Mouse (Mus musculus) limb, embryonic 15.5 days (tissue): ENCODE measurements at regions not wholly inside any gene's neighbourhood (a gene's known extent, or its start where the extent isn't known, plus 50 kb on each side); places are given as distances from the start of the nearest gene placed in this dataset.

Experiments used
- ATAC-seq: fragments of 200-750 bp; cut with Nextera tagmentation; 2 replicates; pipeline ENCODE4 v1.8.0; 2017; ENCODE audit warnings: low read depth, moderate TSS enrichment; ENCODE audit not compliant: insufficient number of reproducible peaks, low FRiP score, low TSS enrichment
- H3K27ac ChIP-seq: fragments of 300-500 bp; sonication (generic); 2 replicates; pipeline ENCODE4 v1.5.1; 2015; ENCODE audit warnings: moderate library complexity, mild to moderate bottlenecking, inconsistent platforms
- H3K27me3 ChIP-seq: fragments of 300-500 bp; sonication (generic); 2 replicates; pipeline ENCODE4 v1.6.1; 2015; ENCODE audit warnings: inconsistent platforms
- H3K36me3 ChIP-seq: fragments of 300-500 bp; sonication (generic); 2 replicates; pipeline ENCODE4 v1.6.1; 2015; ENCODE audit warnings: inconsistent platforms
- H3K4me1 ChIP-seq: fragments of 300-500 bp; sonication (generic); 2 replicates; pipeline ENCODE4 v1.6.1; 2015; ENCODE audit warnings: inconsistent platforms
- H3K4me2 ChIP-seq: fragments of 300-500 bp; sonication (generic); 2 replicates; pipeline ENCODE4 v1.6.1; 2015; ENCODE audit warnings: mild to moderate bottlenecking, inconsistent platforms
- H3K4me3 ChIP-seq: fragments of 300-500 bp; sonication (generic); 2 replicates; pipeline ENCODE4 v1.5.1; 2015; ENCODE audit warnings: mild to moderate bottlenecking, inconsistent platforms
- H3K9ac ChIP-seq: fragments of 300-500 bp; sonication (generic); 2 replicates; pipeline ENCODE4 v1.6.1; 2015; ENCODE audit warnings: inconsistent platforms
- H3K9me3 ChIP-seq: fragments of 300-500 bp; sonication (generic); 2 replicates; pipeline ENCODE4 v1.6.1; 2016; ENCODE audit warnings: inconsistent platforms
- whole genome bisulfite sequencing: fragments of 180-500 bp; shearing (Covaris S2); methylation state at CpG from one replicate; pipeline ENCODE4 v1.1.7; 2015; 5-methylcytosine and 5-hydroxymethylcytosine counted together

GRCm38 (mm10) chr17:45943244-45943643, 88.9 kb downstream of the Vegfa start:
- Histone ChIP-seq H3K27me3 (no peaks in the 10 kb centered on the region), H3K27ac (no peak overlapping the region), H3K4me2 (no peak overlapping the region), H3K4me3 (no peak overlapping the region), H3K9ac (no peak overlapping the region), H3K9me3 (no peaks in the 10 kb centered on the region), H3K4me1 (no peaks in the 10 kb centered on the region), H3K36me3 (no peaks in the 10 kb centered on the region)
- ATAC-seq: no peak
- 74% methylated on average over 6 of the region's 6 CpGs for WGBS

- Histone ChIP-seq H3K4me2 (no peak overlapping the region), H3K4me1 (no peaks in the 10 kb centered on the region), H3K27ac (no peak overlapping the region), H3K27me3 (no peaks in the 10 kb centered on the region), H3K9me3 (no peaks in the 10 kb centered on the region), H3K9ac (no peak overlapping the region), H3K36me3 (no peaks in the 10 kb centered on the region), H3K4me3 (no peak overlapping the region)
- ATAC-seq: no peak
- 79% methylated on average over 4 of the region's 4 CpGs for WGBS
Measured at GRCm38 (mm10) chr17:45941890-45942375, 90.2 kb downstream of the Vegfa start.

- no peak overlapping the region for H3K4me2 ChIP-seq
- no peak overlapping the region for H3K27ac ChIP-seq
- no peaks in the 10 kb centered on the region for H3K27me3 ChIP-seq
- H3K36me3 ChIP-seq: no peaks in the 10 kb centered on the region
- WGBS: 81% methylated on average over 16 of the region's 16 CpGs
- no peak overlapping the region for H3K9ac ChIP-seq
- no peaks in the 10 kb centered on the region for H3K9me3 ChIP-seq
- H3K4me3 ChIP-seq: no peak overlapping the region
- ATAC-seq: no peak
- H3K4me1 ChIP-seq: 0 out of 2 replicates have a peak, but pooled peaks cover 3% of the 10 kb centered on the region
Measured at GRCm38 (mm10) chr17:45940121-45940813, 91.9 kb downstream of the Vegfa start.

- H3K4me3 ChIP-seq: no peak overlapping the region
- H3K9me3 ChIP-seq: no peaks in the 10 kb centered on the region
- H3K9ac ChIP-seq: no peak overlapping the region
- WGBS: 25% methylated on average over 1 of the region's 1 CpGs
- H3K27me3 ChIP-seq: no peaks in the 10 kb centered on the region
- no peak overlapping the region for H3K27ac ChIP-seq
- no peak overlapping the region for H3K4me2 ChIP-seq
- H3K36me3 ChIP-seq: no peaks in the 10 kb centered on the region
- H3K4me1 ChIP-seq: peaks cover 13% of the 10 kb centered on the region
- no peak for ATAC-seq
Measured at GRCm38 (mm10) chr17:45938284-45938683, 93.9 kb downstream of the Vegfa start.

- no peak overlapping the region for H3K4me2 ChIP-seq
- no peak overlapping the region for H3K27ac ChIP-seq
- H3K9me3 ChIP-seq: no peaks in the 10 kb centered on the region
- 29% methylated on average over 12 of the region's 12 CpGs for WGBS
- no peak overlapping the region for H3K4me3 ChIP-seq
- H3K4me1 ChIP-seq: peaks cover 22% of the 10 kb centered on the region
- no peaks in the 10 kb centered on the region for H3K27me3 ChIP-seq
- H3K9ac ChIP-seq: no peak overlapping the region
- ATAC-seq: no peak
- H3K36me3 ChIP-seq: no peaks in the 10 kb centered on the region
Measured at GRCm38 (mm10) chr17:45936577-45936976, 95.6 kb downstream of the Vegfa start.

- no peak overlapping the region for H3K4me3 ChIP-seq
- 70% methylated on average over 4 of the region's 4 CpGs for WGBS
- H3K27ac ChIP-seq: no peak overlapping the region
- H3K27me3 ChIP-seq: no peaks in the 10 kb centered on the region
- H3K4me1 ChIP-seq: peaks cover 28% of the 10 kb centered on the region
- no peak overlapping the region for H3K9ac ChIP-seq
- no peaks in the 10 kb centered on the region for H3K36me3 ChIP-seq
- no peak for ATAC-seq
- H3K9me3 ChIP-seq: no peaks in the 10 kb centered on the region
- no peak overlapping the region for H3K4me2 ChIP-seq
Measured at GRCm38 (mm10) chr17:45935291-45935690, 96.9 kb downstream of the Vegfa start.

GRCm38 (mm10) chr17:45934002-45934401, 98.2 kb downstream of the Vegfa start:
- Histone ChIP-seq H3K4me1 (peaks cover 39% of the 10 kb centered on the region), H3K9ac (no peak overlapping the region), H3K27me3 (no peaks in the 10 kb centered on the region), H3K36me3 (no peaks in the 10 kb centered on the region), H3K9me3 (no peaks in the 10 kb centered on the region), H3K4me3 (no peak overlapping the region), H3K4me2 (no peak overlapping the region), H3K27ac (no peak overlapping the region; the same call in 1 of the 2 replicates)
- WGBS: 37% methylated on average over 2 of the region's 2 CpGs
- ATAC-seq: no peak

- H3K9me3 ChIP-seq: no peaks in the 10 kb centered on the region
- H3K27ac ChIP-seq: no peak overlapping the region
- WGBS: 37% methylated on average over 10 of the region's 10 CpGs
Measured at GRCm38 (mm10) chr17:45933034-45933433, 99.1 kb downstream of the Vegfa start.

GRCm38 (mm10) chr17:45932611-45933010, 99.6 kb downstream of the Vegfa start:
- 52% methylated on average over 6 of the region's 6 CpGs for WGBS
- H3K27me3 ChIP-seq: no peaks in the 10 kb centered on the region
- H3K27ac ChIP-seq: no peak overlapping the region
- ATAC-seq: no peak
- H3K9ac ChIP-seq: no peak overlapping the region
- peaks cover 42% of the 10 kb centered on the region for H3K4me1 ChIP-seq
- H3K9me3 ChIP-seq: no peaks in the 10 kb centered on the region
- no peak overlapping the region for H3K4me2 ChIP-seq
- no peak overlapping the region for H3K4me3 ChIP-seq
- no peaks in the 10 kb centered on the region for H3K36me3 ChIP-seq

More at GRCm38 (mm10) chr17:45933034-45933433, 99.1 kb downstream of the Vegfa start:
- no peak for ATAC-seq
- no peaks in the 10 kb centered on the region for H3K36me3 ChIP-seq
- H3K4me2 ChIP-seq: no peak overlapping the region
- no peak overlapping the region for H3K4me3 ChIP-seq
- peaks cover 42% of the 10 kb centered on the region for H3K4me1 ChIP-seq
- no peaks in the 10 kb centered on the region for H3K27me3 ChIP-seq
- H3K9ac ChIP-seq: no peak overlapping the region

GRCm38 (mm10) chr17:45929591-45929990, 102.6 kb downstream of the Vegfa start:
- Histone ChIP-seq H3K4me2 (no peak overlapping the region), H3K27ac (peak overlapping the region; percentile 75), H3K4me3 (no peak overlapping the region), H3K27me3 (no peaks in the 10 kb centered on the region), H3K9ac (no peak overlapping the region), H3K4me1 (peaks cover 45% of the 10 kb centered on the region), H3K9me3 (no peaks in the 10 kb centered on the region), H3K36me3 (no peaks in the 10 kb centered on the region)
- no peak for ATAC-seq
- 48% methylated on average over 7 of the region's 7 CpGs for WGBS

- no peaks in the 10 kb centered on the region for H3K36me3 ChIP-seq
- H3K27ac ChIP-seq: peak overlapping the region; percentile 50; the same call in 1 of the 2 replicates
- no peak for ATAC-seq
- WGBS: 35% methylated on average over 8 of the region's 8 CpGs
- H3K27me3 ChIP-seq: no peaks in the 10 kb centered on the region
- H3K4me3 ChIP-seq: no peak overlapping the region
- H3K9me3 ChIP-seq: no peaks in the 10 kb centered on the region
- H3K9ac ChIP-seq: no peak overlapping the region
- no peak overlapping the region for H3K4me2 ChIP-seq
- peaks cover 42% of the 10 kb centered on the region for H3K4me1 ChIP-seq
Measured at GRCm38 (mm10) chr17:45928903-45929477, 103.2 kb downstream of the Vegfa start.

GRCm38 (mm10) chr17:45928013-45928412, 104.2 kb downstream of the Vegfa start:
- 77% methylated on average over 4 of the region's 4 CpGs for WGBS
- no peak overlapping the region for H3K27ac ChIP-seq
- no peak overlapping the region for H3K4me2 ChIP-seq
- no peaks in the 10 kb centered on the region for H3K36me3 ChIP-seq
- no peak overlapping the region for H3K4me3 ChIP-seq
- no peaks in the 10 kb centered on the region for H3K27me3 ChIP-seq
- no peaks in the 10 kb centered on the region for H3K9me3 ChIP-seq
- H3K9ac ChIP-seq: no peak overlapping the region
- peaks cover 32% of the 10 kb centered on the region for H3K4me1 ChIP-seq
- ATAC-seq: no peak
